Mouse (Mus musculus) erythroblast, embryonic 14.5 days (primary cell): ENCODE data around the gene Tenm2.

Experiments used
- GATA1 ChIP-seq: IDR thresholded peaks from 2 replicates; pipeline ENCODE4 v1.6.1; 2012; ENCODE audit warnings: low read length, inconsistent platforms, mixed read lengths
- TAL1 ChIP-seq: IDR thresholded peaks from 3 replicates; pipeline ENCODE4 v1.6.1; 2012; ENCODE audit warnings: low read length, inconsistent platforms, mixed read lengths

- TF ChIP-seq GATA1 (no peak), TAL1 (no peak)
These were observed 1163.1 kb downstream of the Tenm2 start for GRCm38 (mm10) chr11:36072646-36073045.
